Mouse (Mus musculus): ENCODE data around the gene Col5a1.

The Col5a1 gene

GRCm38 (mm10) chr2:27885456-27886147 is 623 bp upstream of the Col5a1 start:
- no peak for DNase-seq (ENCODE audit: low read depth, low spot score)

GRCm38 (mm10) chr2:27886608-27887460 is 609 bp downstream of the Col5a1 start:
- DNase-seq (ENCODE audit: low read depth, low spot score): no peak

GRCm38 (mm10) chr2:27887461-27888264 is 1.4 kb downstream of the Col5a1 start:
- DNase-seq (ENCODE audit: low read depth, low spot score): no peak

GRCm38 (mm10) chr2:27888603-27889545 is 2.6 kb downstream of the Col5a1 start:
- no peak for DNase-seq (ENCODE audit: low read depth, low spot score)

- DNase-seq (ENCODE audit: low read depth, low spot score): no peak
These were observed 5.8 kb downstream of the Col5a1 start for GRCm38 (mm10) chr2:27891922-27892541.

- DNase-seq (ENCODE audit: low read depth, low spot score): no peak
These were observed 6.8 kb downstream of the Col5a1 start for GRCm38 (mm10) chr2:27893015-27893414.

- DNase-seq (ENCODE audit: low read depth, low spot score): no peak
These were observed 8.8 kb downstream of the Col5a1 start for GRCm38 (mm10) chr2:27894986-27895385.

- no peak for DNase-seq (ENCODE audit: low read depth, low spot score)
These were observed 9.4 kb downstream of the Col5a1 start for GRCm38 (mm10) chr2:27895648-27896047.

GRCm38 (mm10) chr2:27897161-27897560 is 10.9 kb downstream of the Col5a1 start:
- DNase-seq (ENCODE audit: low read depth, low spot score): no peak

- no peak for DNase-seq (ENCODE audit: low read depth, low spot score)
These were observed 13.7 kb downstream of the Col5a1 start for GRCm38 (mm10) chr2:27899894-27900293.

GRCm38 (mm10) chr2:27901076-27901475 is 14.9 kb downstream of the Col5a1 start:
- DNase-seq (ENCODE audit: low read depth, low spot score): peak; percentile 62

- DNase-seq (ENCODE audit: low read depth, low spot score): no peak
These were observed 15.5 kb downstream of the Col5a1 start for GRCm38 (mm10) chr2:27901525-27902245.

- DNase-seq (ENCODE audit: low read depth, low spot score): no peak
These were observed 16.1 kb downstream of the Col5a1 start for GRCm38 (mm10) chr2:27902318-27902717.

GRCm38 (mm10) chr2:27905411-27905810 is 19.2 kb downstream of the Col5a1 start:
- no peak for DNase-seq (ENCODE audit: low read depth, low spot score)

- DNase-seq (ENCODE audit: low read depth, low spot score): no peak
These were observed 24.3 kb downstream of the Col5a1 start for GRCm38 (mm10) chr2:27910501-27910900.

GRCm38 (mm10) chr2:27912546-27913275 is 26.5 kb downstream of the Col5a1 start:
- no peak for DNase-seq (ENCODE audit: low read depth, low spot score)

GRCm38 (mm10) chr2:27915726-27916125 is 29.5 kb downstream of the Col5a1 start:
- no peak for DNase-seq (ENCODE audit: low read depth, low spot score)

- DNase-seq (ENCODE audit: low read depth, low spot score): no peak
These were observed 30.1 kb downstream of the Col5a1 start for GRCm38 (mm10) chr2:27916316-27916715.

- DNase-seq (ENCODE audit: low read depth, low spot score): no peak
These were observed 31.0 kb downstream of the Col5a1 start for GRCm38 (mm10) chr2:27917177-27917576.
